Mouse (Mus musculus): ENCODE measurements around the gene Stard13.

DNA sequence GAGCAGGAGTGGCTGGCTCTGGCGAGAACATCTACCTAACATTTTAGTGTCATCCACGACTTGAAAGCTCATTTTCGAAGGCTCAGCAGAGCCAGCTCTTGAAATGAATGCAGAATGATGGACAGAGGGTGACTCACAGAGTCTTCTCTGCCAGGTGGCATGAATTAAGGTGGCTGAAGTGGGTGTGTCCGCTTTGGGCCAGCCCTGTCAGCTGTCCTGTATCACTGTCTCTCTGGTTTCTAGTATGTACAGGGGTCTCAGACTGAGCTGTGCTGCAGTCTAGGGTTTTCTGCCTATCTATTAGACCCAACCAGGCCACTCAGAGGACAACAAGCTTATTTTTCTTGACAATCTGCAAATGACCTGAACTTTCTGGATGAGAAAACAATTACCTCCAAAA, 68.8 kb downstream of the Stard13 start:
- TF ChIP-seq POLR2A (IDR thresholded peaks at IDR 0.05; ENCODE audit: borderline replicate concordance, low read depth, low read length): no peak
- no peak for TF ChIP-seq CTCF (IDR thresholded peaks at IDR 0.05; ENCODE audit: low read depth, low read length)
